Mouse (Mus musculus): Measurements from ENCODE around the gene Gpat2. TPM values are rescaled to one million over a fixed set of nuclear protein-coding genes. Genes with fewer than 3 reads are reported as not detected.

Gene Gpat2
- polyA plus RNA-seq, 1 experiment from 2014 or later = 0.28 TPM

- Histone ChIP-seq H3K27me3 (ENCODE audit: control insufficient read depth, insufficient read depth, low read length) (peaks cover 51% of the 10 kb centered on the region), H3K4me3 (replicated peaks; ENCODE audit: low read length) (peak overlapping the region; percentile 60), H3K9ac (ENCODE audit: low read length) (peak overlapping the region; percentile 67), H3K4me2 (ENCODE audit: low read depth, low read length) (peak overlapping the region; percentile 89), H3K27ac (ENCODE audit: low read length) (peak overlapping the region; percentile 38), H3K9me3 (replicated peaks; ENCODE audit: control insufficient read depth, low read length) (no peaks in the 10 kb centered on the region), H3K36me3 (ENCODE audit: control insufficient read depth, insufficient read depth, low read length) (no peaks in the 10 kb centered on the region), H3K4me1 (ENCODE audit: control insufficient read depth, insufficient read depth, low read length) (peaks cover 24% of the 10 kb centered on the region)
- under 1% methylated on average over 59 of the region's 59 CpGs for WGBS
- ATAC-seq (ENCODE audit: insufficient read depth, low FRiP score) = no peak
Observed at GRCm38 (mm10) chr2:127481841-127482532, 57.0 kb downstream of the Gpat2 start.

- Histone ChIP-seq H3K27me3 (ENCODE audit: control insufficient read depth, insufficient read depth, low read length) (peaks cover 51% of the 10 kb centered on the region), H3K4me1 (ENCODE audit: control insufficient read depth, insufficient read depth, low read length) (peaks cover 24% of the 10 kb centered on the region), H3K9me3 (replicated peaks; ENCODE audit: control insufficient read depth, low read length) (no peaks in the 10 kb centered on the region), H3K27ac (ENCODE audit: low read length) (peak overlapping the region; percentile 5; the same call in 1 of the 2 replicates), H3K9ac (ENCODE audit: low read length) (peak overlapping the region; percentile 67), H3K4me2 (ENCODE audit: low read depth, low read length) (peak overlapping the region; percentile 89), H3K36me3 (ENCODE audit: control insufficient read depth, insufficient read depth, low read length) (no peaks in the 10 kb centered on the region), H3K4me3 (replicated peaks; ENCODE audit: low read length) (peak overlapping the region; percentile 60)
- peak; percentile 90 for ATAC-seq (ENCODE audit: insufficient read depth, low FRiP score)
- under 1% methylated on average over 21 of the region's 21 CpGs for WGBS
Observed at GRCm38 (mm10) chr2:127482533-127482911, 57.5 kb downstream of the Gpat2 start.

DNA sequence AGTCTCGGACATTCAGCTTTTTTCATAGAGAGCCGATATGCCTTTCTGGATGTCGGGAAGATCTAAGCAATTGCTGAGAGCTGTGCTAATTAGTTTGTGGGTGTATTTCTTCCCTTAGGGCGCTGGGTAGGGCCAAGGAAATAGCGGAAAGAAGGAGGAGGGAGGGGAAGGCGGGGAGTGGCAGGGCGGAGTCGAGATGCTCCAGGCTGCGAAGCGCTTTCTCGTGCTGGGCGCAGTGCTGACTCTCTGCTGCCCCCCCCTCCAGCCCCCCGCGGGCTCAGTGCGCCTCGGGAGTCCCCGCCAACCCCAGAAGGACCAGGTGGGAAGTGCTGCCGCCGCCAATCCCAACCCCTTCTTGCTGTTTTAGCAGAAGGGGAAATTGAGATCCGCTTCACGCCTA lies 58.0 kb downstream of the Gpat2 start:
- Histone ChIP-seq H3K4me3 (replicated peaks; ENCODE audit: low read length) (peak overlapping the region; percentile 60), H3K4me2 (ENCODE audit: low read depth, low read length) (peak overlapping the region; percentile 89), H3K27me3 (ENCODE audit: control insufficient read depth, insufficient read depth, low read length) (peaks cover 51% of the 10 kb centered on the region), H3K27ac (ENCODE audit: low read length) (peak overlapping the region; percentile 5; the same call in 1 of the 2 replicates), H3K9ac (ENCODE audit: low read length) (peak overlapping the region; percentile 27), H3K4me1 (ENCODE audit: control insufficient read depth, insufficient read depth, low read length) (peaks cover 24% of the 10 kb centered on the region), H3K9me3 (replicated peaks; ENCODE audit: control insufficient read depth, low read length) (no peaks in the 10 kb centered on the region), H3K36me3 (ENCODE audit: control insufficient read depth, insufficient read depth, low read length) (no peaks in the 10 kb centered on the region)
- ATAC-seq (ENCODE audit: insufficient read depth, low FRiP score) = 0 out of 2 replicates have a peak, but pooled peaks have one; percentile 30
- WGBS = under 1% methylated on average over 21 of the region's 21 CpGs

GRCm38 (mm10) chr2:127484476-127485170 lies 59.6 kb downstream of the Gpat2 start:
- H3K9ac ChIP-seq (ENCODE audit: low read length) = no peak overlapping the region
- peaks cover 49% of the 10 kb centered on the region for H3K27me3 ChIP-seq (ENCODE audit: control insufficient read depth, insufficient read depth, low read length)
- no peaks in the 10 kb centered on the region for H3K9me3 ChIP-seq (replicated peaks; ENCODE audit: control insufficient read depth, low read length)
- H3K4me2 ChIP-seq (ENCODE audit: low read depth, low read length) = peak overlapping the region; percentile 49
- H3K4me1 ChIP-seq (ENCODE audit: control insufficient read depth, insufficient read depth, low read length) = peaks cover 24% of the 10 kb centered on the region
- H3K27ac ChIP-seq (ENCODE audit: low read length) = no peak overlapping the region
- H3K36me3 ChIP-seq (ENCODE audit: control insufficient read depth, insufficient read depth, low read length) = no peaks in the 10 kb centered on the region
- H3K4me3 ChIP-seq (replicated peaks; ENCODE audit: low read length) = peak overlapping the region; percentile 31
- ATAC-seq (ENCODE audit: insufficient read depth, low FRiP score) = peak; percentile 39
- WGBS = 9% methylated on average over 19 of the region's 19 CpGs

Other genes starting within 250 kb of the Gpat2 start
- 1.8 and 2.3 TPM in 2 replicates for gene 1810024B03Rik, start 216.9 kb upstream of the Gpat2 start, polyA plus RNA-seq (2015; fragmentation: Nextera tagmentation; extraction: Ambion mirVana)
- gene Snrnp200, start 216.8 kb upstream of the Gpat2 start, polyA plus RNA-seq (2015; fragmentation: Nextera tagmentation; extraction: Ambion mirVana) = 48.1 and 50.8 TPM in 2 replicates
- gene Ciao1, start 177.4 kb upstream of the Gpat2 start, polyA plus RNA-seq (2015; fragmentation: Nextera tagmentation; extraction: Ambion mirVana) = 58.3 and 58.7 TPM in 2 replicates
- gene Tmem127, start 177.3 kb upstream of the Gpat2 start, polyA plus RNA-seq (2015; fragmentation: Nextera tagmentation; extraction: Ambion mirVana) = 24.5 and 25.0 TPM in 2 replicates
- 58.8 and 59.4 TPM in 2 replicates for gene Stard7, start 155.0 kb upstream of the Gpat2 start, polyA plus RNA-seq (2015; fragmentation: Nextera tagmentation; extraction: Ambion mirVana)
- 2.5 and 2.9 TPM in 2 replicates for gene Dusp2, start 89.0 kb upstream of the Gpat2 start, polyA plus RNA-seq (2015; fragmentation: Nextera tagmentation; extraction: Ambion mirVana)
- not detected in 2 replicates for gene Astl, start 86.6 kb upstream of the Gpat2 start, polyA plus RNA-seq (2015; fragmentation: Nextera tagmentation; extraction: Ambion mirVana)
- gene Adra2b, start 62.0 kb upstream of the Gpat2 start, polyA plus RNA-seq (2015; fragmentation: Nextera tagmentation; extraction: Ambion mirVana) = 2.4 and 3.6 TPM in 2 replicates
- gene Fahd2a, start 19.4 kb downstream of the Gpat2 start, polyA plus RNA-seq (2015; fragmentation: Nextera tagmentation; extraction: Ambion mirVana) = 25.6 and 27.8 TPM in 2 replicates
- gene Kcnip3, start 96.9 kb downstream of the Gpat2 start, polyA plus RNA-seq (2015; fragmentation: Nextera tagmentation; extraction: Ambion mirVana) = 3.1 and 3.6 TPM in 2 replicates
- gene Prom2, start 116.3 kb downstream of the Gpat2 start, polyA plus RNA-seq (2015; fragmentation: Nextera tagmentation; extraction: Ambion mirVana) = 21.1 and 30.0 TPM in 2 replicates
- gene Zfp661, start 161.9 kb downstream of the Gpat2 start, polyA plus RNA-seq (2015; fragmentation: Nextera tagmentation; extraction: Ambion mirVana) = 4.5 and 4.7 TPM in 2 replicates
- 118 and 128 TPM in 2 replicates for gene Mrps5, start 162.0 kb downstream of the Gpat2 start, polyA plus RNA-seq (2015; fragmentation: Nextera tagmentation; extraction: Ambion mirVana)
- gene Mal, start 231.5 kb downstream of the Gpat2 start, polyA plus RNA-seq (2015; fragmentation: Nextera tagmentation; extraction: Ambion mirVana) = 143 and 246 TPM in 2 replicates

Data from stomach, embryonic 16.5 days (tissue).